Mouse (Mus musculus): ENCODE data around the gene Ngfr. TPM values are rescaled to one million over a fixed set of nuclear protein-coding genes. Genes with fewer than 3 reads are reported as not detected.

Ngfr gene
- polyA plus RNA-seq, 1 experiment from 2014 or later: 8.5 TPM

Other genes with a start within 250 kb of the Ngfr start
- 91.0 and 98.1 TPM in 2 replicates for gene Slc35b1, start 203.0 kb downstream of the Ngfr start, polyA plus RNA-seq (2014; fragmentation: Nextera tagmentation; extraction: Ambion mirVana)
- 105 and 111 TPM in 2 replicates for gene Spop, start 173.7 kb downstream of the Ngfr start, polyA plus RNA-seq (2014; fragmentation: Nextera tagmentation; extraction: Ambion mirVana)
- gene Nxph3, start 73.2 kb downstream of the Ngfr start, polyA plus RNA-seq (2014; fragmentation: Nextera tagmentation; extraction: Ambion mirVana): 0.86 and 1.1 TPM in 2 replicates
- gene Phb, start 79.2 kb upstream of the Ngfr start, polyA plus RNA-seq (2014; fragmentation: Nextera tagmentation; extraction: Ambion mirVana): 224 and 239 TPM in 2 replicates
- gene Zfp652, start 124.9 kb upstream of the Ngfr start, polyA plus RNA-seq (2014; fragmentation: Nextera tagmentation; extraction: Ambion mirVana): 11.7 and 13.9 TPM in 2 replicates
- gene B130006D01Rik, start 135.9 kb upstream of the Ngfr start, polyA plus RNA-seq (2014; fragmentation: Nextera tagmentation; extraction: Ambion mirVana): 2.3 and 2.5 TPM in 2 replicates
- gene Phospho1, start 236.8 kb upstream of the Ngfr start, polyA plus RNA-seq (2014; fragmentation: Nextera tagmentation; extraction: Ambion mirVana): not detected in 2 replicates
- gene Gngt2, start 249.5 kb upstream of the Ngfr start, polyA plus RNA-seq (2014; fragmentation: Nextera tagmentation; extraction: Ambion mirVana): 13.7 and 15.1 TPM in 2 replicates

All from stomach, embryonic 14.5 days (tissue).